Mouse (Mus musculus) brain, adult 2 months (tissue): ENCODE measurements at regions not wholly inside any gene's neighbourhood (a gene's known extent, or its start where the extent isn't known, plus 50 kb on each side); places are given as distances from the start of the nearest gene placed in this dataset.

ENCODE experiments used
- DNase-seq: peaks from one replicate; pipeline ENCODE4 v3.0.0; 2011; ENCODE audit warnings: low read depth, low spot score

- DNase-seq, result no peak
Observed at GRCm38 (mm10) chr2:159354247-159354646, 559.6 kb downstream of the Dhx35 start.

GRCm38 (mm10) chr2:159356503-159356902 is 561.9 kb downstream of the Dhx35 start:
- DNase-seq, result no peak

DNA sequence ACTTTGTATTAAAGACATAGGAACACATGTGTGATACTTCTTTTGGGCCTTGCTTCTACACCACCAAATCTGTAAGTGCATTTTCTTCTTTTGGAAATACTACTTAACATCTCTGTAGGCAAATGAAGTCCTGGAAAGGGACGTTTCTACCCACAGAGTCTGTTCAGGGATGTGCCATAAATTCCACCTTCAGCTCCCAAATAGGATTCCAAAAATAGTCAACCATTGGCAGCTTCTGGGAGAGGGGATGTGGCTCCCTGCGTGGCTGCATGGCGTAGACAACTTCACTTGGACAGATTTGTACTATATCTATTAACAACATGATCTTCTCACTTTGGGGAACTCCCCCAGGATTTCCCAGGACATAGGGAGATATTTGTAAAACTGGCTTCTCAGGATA is 566.8 kb downstream of the Dhx35 start:
- peak; percentile 61 for DNase-seq

DNA sequence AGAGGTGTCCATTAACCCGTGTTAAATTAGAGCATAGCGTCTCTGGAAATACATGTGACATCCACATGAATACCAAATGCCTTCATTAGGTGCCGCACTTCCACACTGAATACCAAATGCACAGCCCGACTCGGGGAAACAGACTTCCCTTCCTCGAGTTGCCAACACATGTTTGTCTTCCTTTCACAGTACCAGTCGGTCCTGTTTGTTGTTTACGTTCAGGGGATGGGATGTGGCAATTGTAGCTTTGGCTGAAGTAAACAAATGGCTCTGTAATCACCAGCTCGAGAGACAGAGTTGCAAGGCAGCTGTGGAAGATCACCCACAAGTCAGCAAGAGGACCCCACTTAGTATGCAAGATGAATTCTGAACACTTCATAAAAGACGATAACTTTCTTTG is 598.3 kb downstream of the Dhx35 start:
- DNase-seq, result peak; percentile 6

GRCm38 (mm10) chr2:159401421-159402100 is 607.0 kb downstream of the Dhx35 start:
- no peak for DNase-seq

GRCm38 (mm10) chr2:159404940-159405339 is 610.3 kb downstream of the Dhx35 start:
- DNase-seq, result no peak

GRCm38 (mm10) chr2:159414599-159414998 is 620.0 kb downstream of the Dhx35 start:
- no peak for DNase-seq

DNA sequence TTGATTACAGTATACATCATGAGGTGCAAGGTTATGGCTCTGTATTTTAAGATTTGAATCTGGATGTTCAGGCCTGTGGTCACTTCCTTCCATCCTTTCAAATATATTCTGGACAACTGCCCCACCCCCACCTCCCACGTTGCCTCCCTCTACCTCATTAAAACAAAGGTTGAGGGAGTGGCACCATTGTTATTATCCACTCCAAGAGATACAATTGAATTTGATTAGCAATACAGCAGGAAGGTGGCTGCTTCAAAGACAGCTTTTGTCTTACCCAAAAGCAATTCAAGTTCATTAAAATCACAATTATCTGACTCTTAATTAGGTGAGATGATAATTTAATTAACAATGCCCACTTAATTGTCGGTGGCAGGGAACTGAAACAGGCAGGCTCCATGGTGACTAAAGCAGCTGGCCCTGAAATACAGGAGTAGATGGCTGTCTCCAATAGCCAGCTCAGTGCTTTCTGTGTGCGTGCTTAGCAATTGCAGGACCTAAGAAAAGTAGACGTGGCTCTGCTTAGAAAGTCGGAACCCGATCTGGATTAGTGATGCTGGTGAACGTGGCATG is 623.8 kb downstream of the Dhx35 start:
- no peak for DNase-seq

DNA sequence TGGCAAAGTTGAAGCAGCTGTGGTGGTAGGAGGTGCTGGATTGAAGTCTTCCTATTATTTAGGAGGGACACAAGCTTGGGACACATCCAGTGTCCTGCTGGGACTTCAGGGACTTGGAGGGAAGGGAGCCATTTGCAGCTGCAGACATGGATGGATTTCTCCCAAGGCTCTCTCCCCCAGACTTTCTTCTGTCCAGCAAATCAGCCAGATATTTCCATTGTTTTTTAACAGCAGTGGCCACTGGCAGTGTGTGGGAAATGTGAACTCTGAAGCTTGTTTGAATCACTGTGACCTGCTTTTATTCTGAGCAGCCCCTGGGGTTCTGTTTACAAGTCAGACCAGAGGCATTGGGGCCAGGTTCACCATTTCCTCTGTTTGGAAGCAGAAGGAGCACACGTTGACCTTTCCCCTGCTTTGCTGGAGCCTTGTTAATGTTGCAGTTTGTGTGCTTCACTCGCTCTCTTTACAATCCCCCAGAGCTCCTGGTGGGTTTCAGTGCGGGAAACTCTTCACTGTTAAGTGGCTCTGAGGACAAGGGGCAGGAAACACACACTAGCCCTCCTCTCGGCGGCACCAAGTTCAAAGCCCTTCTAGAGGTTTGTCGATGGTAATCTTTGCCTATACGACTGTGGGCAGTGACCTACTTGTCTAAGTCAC is 627.8 kb downstream of the Dhx35 start:
- peak; percentile 8 for DNase-seq

DNA sequence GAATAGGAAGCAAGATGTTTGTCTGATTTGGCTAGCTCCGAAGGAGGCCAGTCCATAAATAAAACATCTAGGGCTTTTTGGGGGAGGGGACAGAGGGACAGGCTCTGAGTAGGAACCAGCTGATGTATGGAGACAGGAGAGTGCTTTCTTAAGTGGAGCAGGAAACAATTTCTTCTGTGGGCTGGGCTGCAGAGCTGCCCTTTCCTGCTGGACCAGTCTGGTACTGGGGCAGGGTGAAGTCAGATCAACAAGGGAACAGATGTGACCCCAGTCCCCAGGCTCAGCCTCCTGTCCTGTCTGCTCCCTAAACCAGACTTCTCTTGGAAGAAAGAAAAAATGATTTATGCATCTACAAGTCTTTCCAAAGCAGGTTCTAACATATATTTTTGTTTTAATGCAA is 633.6 kb downstream of the Dhx35 start:
- DNase-seq, result no peak

DNA sequence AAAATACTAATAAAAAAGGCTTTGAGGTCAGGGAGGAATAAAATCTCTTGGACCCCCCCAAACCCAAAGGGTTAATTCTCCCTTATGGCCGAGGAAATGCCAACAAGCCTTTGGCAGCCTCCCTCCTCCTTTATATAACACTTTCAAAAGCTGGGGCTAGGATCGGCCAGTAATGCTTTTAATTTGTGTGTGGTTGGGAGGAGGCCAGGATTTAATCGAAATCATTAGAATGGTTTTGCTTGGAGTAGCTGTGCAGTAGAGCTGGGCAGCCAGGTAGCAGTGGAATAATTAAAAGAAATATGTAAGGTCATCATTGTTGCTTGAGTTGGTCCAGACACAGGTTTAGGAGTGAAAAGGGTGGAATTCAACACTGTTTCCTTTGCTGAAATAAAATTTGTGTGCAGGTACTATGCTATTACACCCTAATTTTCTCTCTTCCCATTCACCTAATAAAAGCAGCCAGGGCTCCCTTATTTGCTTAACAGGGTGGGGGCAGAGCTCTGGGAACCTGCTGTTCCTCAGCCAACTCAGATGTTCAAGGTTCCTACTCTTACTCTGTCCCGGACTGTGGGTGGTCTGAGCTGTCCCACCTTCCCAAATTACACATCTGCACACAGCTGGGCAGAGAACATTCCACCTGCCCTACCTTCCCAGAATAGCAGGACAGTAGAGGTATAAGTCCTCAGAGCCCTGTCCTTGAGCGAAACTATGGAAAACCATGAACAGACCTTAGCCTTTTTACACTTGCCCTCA is 636.1 kb downstream of the Dhx35 start:
- DNase-seq, result peak; percentile 5

DNA sequence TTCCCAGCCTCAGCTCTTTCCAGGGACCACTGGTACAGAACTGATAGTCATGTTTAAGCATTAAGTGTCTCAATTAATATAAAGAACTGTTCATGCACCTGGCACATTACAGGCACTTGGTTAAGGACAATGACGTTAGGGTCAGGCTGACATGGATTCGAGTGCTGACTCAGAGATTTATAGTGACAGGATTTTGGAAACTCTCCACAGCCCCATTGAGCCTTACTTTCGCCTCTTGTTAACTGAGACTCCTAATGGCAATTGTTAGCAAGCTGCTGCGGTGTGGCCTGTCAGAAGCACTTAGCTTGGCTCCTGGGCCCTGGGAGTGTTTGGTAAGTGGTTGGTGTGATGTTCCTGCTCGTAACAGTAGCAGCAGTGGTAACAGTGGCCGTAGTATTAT is 644.4 kb downstream of the Dhx35 start:
- DNase-seq, result no peak

DNA sequence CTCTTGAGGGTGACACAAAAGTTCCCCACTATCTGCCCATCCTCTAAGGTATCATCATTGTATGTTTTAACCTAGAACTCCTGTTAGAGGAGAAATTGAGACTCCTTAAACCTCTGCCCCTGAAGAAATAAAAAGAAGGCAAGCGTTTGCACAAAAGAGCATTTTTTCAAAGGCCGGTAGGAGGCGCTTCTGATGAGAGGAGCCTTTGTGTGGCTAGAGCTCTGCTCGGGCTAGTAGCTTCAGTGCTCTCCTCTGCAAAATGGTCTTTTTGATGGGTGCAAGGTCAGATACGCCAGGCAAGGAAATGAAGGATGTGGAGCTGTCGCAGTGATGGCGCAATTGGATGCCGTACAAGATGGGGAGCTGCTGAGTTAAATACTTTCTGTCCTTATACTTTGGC is 649.0 kb downstream of the Dhx35 start:
- peak; percentile 56 for DNase-seq

- no peak for DNase-seq
Observed at GRCm38 (mm10) chr2:159446434-159446833, 651.8 kb downstream of the Dhx35 start.

GRCm38 (mm10) chr2:159446886-159447285 is 652.3 kb downstream of the Dhx35 start:
- no peak for DNase-seq

DNA sequence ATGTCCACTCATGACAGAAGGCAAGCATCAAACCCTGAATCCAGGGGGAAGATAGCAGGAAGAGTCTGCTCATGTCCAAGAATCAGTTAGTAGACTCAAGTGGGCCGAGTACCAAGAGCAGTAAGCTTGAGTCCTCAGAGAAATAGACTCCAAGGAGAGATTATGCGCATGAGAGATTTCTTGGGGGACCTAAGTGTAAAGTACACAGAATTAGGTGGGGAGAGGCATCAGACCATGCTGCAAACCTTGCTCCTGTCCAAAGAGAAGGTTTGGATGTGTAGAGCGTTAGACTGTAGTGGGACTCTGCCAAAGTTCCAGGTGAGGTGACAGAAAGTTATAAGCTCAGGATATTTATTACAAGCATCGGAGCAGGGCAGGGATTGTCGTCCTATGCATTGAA is 654.4 kb downstream of the Dhx35 start:
- DNase-seq, result no peak

GRCm38 (mm10) chr2:159451439-159451838 is 656.8 kb downstream of the Dhx35 start:
- DNase-seq, result no peak

- no peak for DNase-seq
Observed at GRCm38 (mm10) chr2:159481399-159482080, 686.9 kb downstream of the Dhx35 start.

DNA sequence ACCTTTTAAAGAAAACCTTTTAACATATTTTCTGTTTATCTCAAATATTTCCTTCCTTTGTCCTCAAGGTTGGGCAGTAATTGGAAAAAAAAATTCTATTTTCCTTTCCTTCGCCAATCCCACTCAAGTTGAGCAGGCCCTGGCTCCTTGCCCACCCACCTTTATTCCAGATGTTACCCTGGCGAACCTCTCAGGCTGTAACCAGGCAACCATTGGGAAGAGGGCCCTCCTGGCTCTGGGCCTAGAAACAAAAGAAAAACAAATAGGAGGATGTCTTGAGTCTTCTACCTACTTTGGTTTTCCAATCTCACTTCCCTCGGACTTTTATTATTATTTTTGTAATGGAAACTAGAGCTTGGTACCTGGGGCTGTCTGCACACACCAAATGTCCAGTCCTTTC is 696.5 kb downstream of the Dhx35 start:
- peak; percentile 10 for DNase-seq

- DNase-seq, result no peak
Observed at GRCm38 (mm10) chr2:159498691-159499090, 704.1 kb downstream of the Dhx35 start.

- no peak for DNase-seq
Observed at GRCm38 (mm10) chr2:159501039-159501438, 706.4 kb downstream of the Dhx35 start.

GRCm38 (mm10) chr2:159519066-159519465 is 724.5 kb downstream of the Dhx35 start:
- DNase-seq, result no peak
